Comparison of ENCODE assay signal across 18 mouse cellular contexts in genomic region chr11:11940833-11941681, GRCm38 (mm10). TPM values are rescaled to one million over a fixed set of nuclear protein-coding genes. Genes with fewer than 3 reads are reported as not detected.
A peak's percentile ranks its signal among the peaks of the same experiment; 100 is the strongest.
DNase-seq lines count a peak whose midpoint lies in the region; ATAC-seq and TF ChIP-seq lines count a peak whose summit lies in the region.
"Had no signal": no experiment of that assay in that cellular context is flagged by ENCODE, and none has a peak within 500 bp of the region (broad histone marks: within the 10 kb centered on the region; RNA-seq: fewer than 3 reads in every experiment).

No protein-coding gene starts in this region.

- no peak for DNase-seq in forebrain, embryonic 11.5 days (ENCODE audit: low spot score)
- no peak for DNase-seq in forebrain, postnatal 0 days
- no peak for DNase-seq in liver, postnatal 0 days
- no peak for DNase-seq in liver, embryonic 11.5 days (ENCODE audit: low spot score)
- no peak for DNase-seq in cerebellum, adult 11-12 months
- DNase-seq: adrenal gland, postnatal 14 days; cerebellum, adult 18-20 months; gastrocnemius, postnatal 14 days; right cerebral cortex, postnatal 14 days had no signal

- no peak for TF ChIP-seq CTCF in forebrain, postnatal 0 days (IDR thresholded peaks at IDR 0.05; ENCODE audit: low read depth)
- TF ChIP-seq CTCF in liver, postnatal 0 days (IDR thresholded peaks at IDR 0.05; ENCODE audit: low read depth) = no peak
- no peak for TF ChIP-seq CTCF in bone marrow macrophage, adult 2 months (IDR thresholded peaks at IDR 0.05; ENCODE audit: low read depth, low read length)
- no peak for TF ChIP-seq CTCF in intestine, postnatal 0 days (IDR thresholded peaks at IDR 0.05; ENCODE audit: low read depth)

- H3K36me3 ChIP-seq in forebrain, embryonic 11.5 days (ENCODE audit: control insufficient read depth, insufficient read depth, low read length) = no peaks in the 10 kb centered on the region; the same call in 1 of the 2 replicates
- no peaks in the 10 kb centered on the region; the same call in 1 of the 2 replicates for H3K36me3 ChIP-seq in forebrain, postnatal 0 days (ENCODE audit: insufficient read depth)
- peaks cover 25% of the 10 kb centered on the region for H3K36me3 ChIP-seq in liver, postnatal 0 days (replicated peaks; ENCODE audit: insufficient read depth, low read length)
- H3K36me3 ChIP-seq in liver, embryonic 11.5 days (ENCODE audit: control insufficient read depth, insufficient read depth, low read length) = peaks cover 38% of the 10 kb centered on the region
- H3K36me3 ChIP-seq in intestine, postnatal 0 days (ENCODE audit: control insufficient read depth, insufficient read depth) = peaks cover 23% of the 10 kb centered on the region; the same call in 1 of the 2 replicates

- H3K27me3 ChIP-seq in forebrain, embryonic 11.5 days (ENCODE audit: control insufficient read depth, insufficient read depth, low read length) = no peaks in the 10 kb centered on the region
- no peaks in the 10 kb centered on the region for H3K27me3 ChIP-seq in forebrain, postnatal 0 days (ENCODE audit: insufficient read depth, low read length)
- H3K27me3 ChIP-seq in liver, postnatal 0 days (ENCODE audit: insufficient read depth, low read length) = no peaks in the 10 kb centered on the region
- no peaks in the 10 kb centered on the region for H3K27me3 ChIP-seq in liver, embryonic 11.5 days (replicated peaks; ENCODE audit: control insufficient read depth, insufficient read depth, low read length)
- no peaks in the 10 kb centered on the region for H3K27me3 ChIP-seq in intestine, postnatal 0 days (replicated peaks; ENCODE audit: control insufficient read depth, insufficient read depth, low read length)
- H3K27me3 ChIP-seq: intestine, embryonic 15.5 days; midbrain, embryonic 12.5 days; Patski had no signal

- TF ChIP-seq POLR2A in bone marrow macrophage, adult 2 months (IDR thresholded peaks at IDR 0.05; ENCODE audit: borderline replicate concordance, low read depth, low read length) = no peak

- no peak overlapping the region for H3K9ac ChIP-seq in forebrain, embryonic 11.5 days (ENCODE audit: low read length)
- H3K9ac ChIP-seq in forebrain, postnatal 0 days = no peak overlapping the region
- H3K9ac ChIP-seq in liver, postnatal 0 days (replicated peaks) = no peak overlapping the region
- H3K9ac ChIP-seq in liver, embryonic 11.5 days (ENCODE audit: low read depth, low read length) = no peak overlapping the region
- no peak overlapping the region for H3K9ac ChIP-seq in intestine, postnatal 0 days (ENCODE audit: low read depth, low read length)
- H3K9ac ChIP-seq: intestine, embryonic 15.5 days; liver, embryonic 14.5 days; midbrain, embryonic 12.5 days had no signal

- H3K4me1 ChIP-seq in forebrain, embryonic 11.5 days (replicated peaks; ENCODE audit: control insufficient read depth, insufficient read depth, low read length) = peaks cover 8% of the 10 kb centered on the region; the same call in 1 of the 2 replicates
- no peaks in the 10 kb centered on the region for H3K4me1 ChIP-seq in forebrain, postnatal 0 days (ENCODE audit: insufficient read depth)
- H3K4me1 ChIP-seq in liver, postnatal 0 days (ENCODE audit: insufficient read depth) = no peaks in the 10 kb centered on the region; the same call in 1 of the 2 replicates
- peaks cover 3% of the 10 kb centered on the region for H3K4me1 ChIP-seq in liver, embryonic 11.5 days (replicated peaks; ENCODE audit: control insufficient read depth, insufficient read depth, low read length)
- H3K4me1 ChIP-seq in bone marrow macrophage, adult 2 months (ENCODE audit: control insufficient read depth, insufficient read depth, low read length) = peaks cover 22% of the 10 kb centered on the region
- peaks cover 5% of the 10 kb centered on the region; the same call in 1 of the 2 replicates for H3K4me1 ChIP-seq in intestine, postnatal 0 days (replicated peaks; ENCODE audit: control insufficient read depth, insufficient read depth, low read length)

- no peaks in the 10 kb centered on the region for H3K9me3 ChIP-seq in forebrain, embryonic 11.5 days (ENCODE audit: control insufficient read depth, low read length)
- H3K9me3 ChIP-seq in forebrain, postnatal 0 days (ENCODE audit: low read length) = no peaks in the 10 kb centered on the region
- no peaks in the 10 kb centered on the region for H3K9me3 ChIP-seq in liver, postnatal 0 days (ENCODE audit: low read length)
- no peaks in the 10 kb centered on the region for H3K9me3 ChIP-seq in liver, embryonic 11.5 days (ENCODE audit: control insufficient read depth, low read length)
- H3K9me3 ChIP-seq in intestine, postnatal 0 days (ENCODE audit: control insufficient read depth) = no peaks in the 10 kb centered on the region
- H3K9me3 ChIP-seq: intestine, embryonic 15.5 days; midbrain, embryonic 12.5 days had no signal

- no peak for TF ChIP-seq EP300 in liver, postnatal 0 days (IDR thresholded peaks at IDR 0.05; ENCODE audit: low read depth)

- H3K27ac ChIP-seq in forebrain, embryonic 11.5 days (ENCODE audit: low read depth, low read length) = no peak overlapping the region
- no peak overlapping the region for H3K27ac ChIP-seq in forebrain, postnatal 0 days (ENCODE audit: low read depth, low read length)
- 0 out of 2 replicates have a peak overlapping the region, but pooled peaks have one; percentile 16 for H3K27ac ChIP-seq in liver, postnatal 0 days (ENCODE audit: low read depth)
- no peak overlapping the region for H3K27ac ChIP-seq in liver, embryonic 11.5 days (ENCODE audit: low read depth, low read length)
- H3K27ac ChIP-seq in bone marrow macrophage, adult 2 months (ENCODE audit: insufficient read depth, low read depth, low read length) = peak overlapping the region; percentile 38
- no peak overlapping the region for H3K27ac ChIP-seq in intestine, postnatal 0 days (ENCODE audit: low read depth, low read length)
- H3K27ac ChIP-seq: intestine, embryonic 15.5 days; left cerebral cortex, adult 2 months; liver, embryonic 14.5 days; midbrain, embryonic 12.5 days had no signal

- ATAC-seq in forebrain, embryonic 11.5 days (replicated peaks; ENCODE audit: low FRiP score) = peak; percentile 83
- no peak for ATAC-seq in forebrain, postnatal 0 days
- no peak for ATAC-seq in liver, postnatal 0 days
- ATAC-seq in liver, embryonic 11.5 days (replicated peaks; ENCODE audit: low FRiP score) = no peak
- ATAC-seq in megakaryocyte progenitor cell, adult 5-6 weeks (replicated peaks; ENCODE audit: poor library complexity) = peak; percentile 66
- no peak for ATAC-seq in intestine, postnatal 0 days
- ATAC-seq: intestine, embryonic 15.5 days; Patski had no signal

- 27% methylated on average over 5 of the region's 5 CpGs for WGBS in forebrain, embryonic 11.5 days
- 24% methylated on average over 5 of the region's 5 CpGs for WGBS in forebrain, postnatal 0 days
- WGBS in liver, postnatal 0 days (ENCODE audit: insufficient replicate concordance) = 87% methylated on average over 5 of the region's 5 CpGs
- WGBS in liver, embryonic 11.5 days = 85% methylated on average over 5 of the region's 5 CpGs
- WGBS in intestine, postnatal 0 days = 88% methylated on average over 5 of the region's 5 CpGs

- no peak overlapping the region for H3K4me3 ChIP-seq in forebrain, embryonic 11.5 days (ENCODE audit: low read depth, low read length)
- H3K4me3 ChIP-seq in forebrain, postnatal 0 days (ENCODE audit: low read depth, low read length) = no peak overlapping the region
- no peak overlapping the region for H3K4me3 ChIP-seq in liver, postnatal 0 days (ENCODE audit: low read depth, low read length)
- H3K4me3 ChIP-seq in liver, embryonic 11.5 days (ENCODE audit: low read depth, low read length) = no peak overlapping the region
- H3K4me3 ChIP-seq in bone marrow macrophage, adult 2 months (ENCODE audit: insufficient read depth, low read length) = no peak overlapping the region
- no peak overlapping the region for H3K4me3 ChIP-seq in intestine, postnatal 0 days (ENCODE audit: low read depth, low read length)
- H3K4me3 ChIP-seq: erythroblast, embryonic 14.5 days; intestine, embryonic 15.5 days; left cerebral cortex, adult 2 months; midbrain, embryonic 12.5 days had no signal

- no peak overlapping the region for H3K4me2 ChIP-seq in forebrain, embryonic 11.5 days (ENCODE audit: low read depth, low read length, severe bottlenecking)
- H3K4me2 ChIP-seq in forebrain, postnatal 0 days (ENCODE audit: low read depth) = no peak overlapping the region
- no peak overlapping the region for H3K4me2 ChIP-seq in liver, postnatal 0 days (ENCODE audit: low read depth, low read length)
- H3K4me2 ChIP-seq in liver, embryonic 11.5 days = no peak overlapping the region
- no peak overlapping the region for H3K4me2 ChIP-seq in intestine, postnatal 0 days (replicated peaks; ENCODE audit: low read depth)
- H3K4me2 ChIP-seq: intestine, embryonic 15.5 days; midbrain, embryonic 12.5 days had no signal

RNA-seq across cellular contexts. Expression of gene Ddc, which starts 43.1 kb away (rescaled TPM):
- 6.8 and 8.7 TPM in 2 replicates for polyA plus RNA-seq in forebrain, embryonic 11.5 days (2014; fragmentation: Nextera tagmentation; extraction: Ambion mirVana)
- 7.2 and 13.6 TPM in 2 replicates for total RNA-seq in forebrain, postnatal 0 days (2014; rRNA removed)
- polyA plus RNA-seq in forebrain, postnatal 0 days (2015; fragmentation: Nextera tagmentation; extraction: Ambion mirVana) = 5.6 and 8.6 TPM in 2 replicates
- 17.5 and 19.5 TPM in 2 replicates for polyA plus RNA-seq in liver, postnatal 0 days (2015; fragmentation: Nextera tagmentation; extraction: Ambion mirVana)
- 15.9 and 17.2 TPM in 2 replicates for polyA plus RNA-seq in liver, embryonic 11.5 days (2014; fragmentation: Nextera tagmentation; extraction: Ambion mirVana)
- not detected in 2 replicates for polyA plus RNA-seq in bone marrow macrophage, adult 2 months (2012; ENCODE audit: insufficient read depth, insufficient read length, missing spikeins)
- total RNA-seq in megakaryocyte progenitor cell, adult 5-6 weeks (2015) = not detected in 2 replicates
- not detected in 2 replicates for total RNA-seq in megakaryocyte progenitor cell, adult 5-6 weeks (2017)
- polyA plus RNA-seq in intestine, postnatal 0 days (2015; fragmentation: Nextera tagmentation; extraction: Ambion mirVana) = 19.2 and 20.9 TPM in 2 replicates

Comparison
In these comparisons a context has a peak if more than half of its experiments do, and no peak if none do; other contexts are left out.
1. ATAC-seq: peak in forebrain, embryonic 11.5 days (single experiment) and megakaryocyte progenitor cell, adult 5-6 weeks (single experiment); none in forebrain, postnatal 0 days (single experiment), liver, postnatal 0 days (single experiment), liver, embryonic 11.5 days (single experiment) and intestine, postnatal 0 days (single experiment).
2. H3K27ac ChIP-seq: peak in liver, postnatal 0 days (single experiment) and bone marrow macrophage, adult 2 months (single experiment); none in forebrain, embryonic 11.5 days (single experiment), forebrain, postnatal 0 days (single experiment), liver, embryonic 11.5 days (single experiment) and intestine, postnatal 0 days (single experiment).